Mouse (Mus musculus) cerebellum, postnatal 10 days (tissue): ENCODE measurements around the gene Car14.
"Not testable (repeated sequence)": the region's sequence is repeated elsewhere in the genome, so short reads cannot be mapped to it uniquely, and the experiment has no call there.

Experiments
- DNase-seq, 2 experiments: peaks; one replicate each; pipeline ENCODE4 v3.0.0; 2021; ENCODE audit warnings: mixed read lengths in 2 of 2

The Car14 gene

DNA sequence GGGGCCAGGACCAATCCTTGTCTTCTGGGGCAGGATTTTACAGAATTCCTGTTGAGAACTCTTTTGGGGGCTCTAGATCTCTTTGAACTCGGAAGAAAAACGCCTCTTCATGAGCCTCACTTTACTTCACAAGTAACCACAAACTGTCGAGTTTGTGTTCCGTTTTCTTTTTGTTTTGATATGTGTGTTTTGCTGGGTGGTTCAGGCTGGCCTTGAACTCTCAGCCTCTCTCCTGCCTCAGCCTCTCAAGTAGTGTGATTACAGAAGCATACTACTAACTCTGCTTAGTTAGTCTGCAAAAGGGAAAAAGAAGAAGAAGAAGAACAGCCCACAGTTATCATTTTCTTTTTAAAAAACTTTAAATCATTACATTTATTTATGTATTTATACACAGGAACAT, 19.7 kb upstream of the Car14 start:
- DNase-seq: no peak

- not testable (repeated sequence) for DNase-seq
Observed at GRCm38 (mm10) chr3:95923429-95923828, 18.9 kb upstream of the Car14 start.

- DNase-seq: not testable (repeated sequence)
Observed at GRCm38 (mm10) chr3:95920532-95920931, 16.0 kb upstream of the Car14 start.

- DNase-seq: no peak
Observed at GRCm38 (mm10) chr3:95916760-95917159, 12.3 kb upstream of the Car14 start.

- no peak for DNase-seq
Observed at GRCm38 (mm10) chr3:95914706-95915105, 10.2 kb upstream of the Car14 start.

DNA sequence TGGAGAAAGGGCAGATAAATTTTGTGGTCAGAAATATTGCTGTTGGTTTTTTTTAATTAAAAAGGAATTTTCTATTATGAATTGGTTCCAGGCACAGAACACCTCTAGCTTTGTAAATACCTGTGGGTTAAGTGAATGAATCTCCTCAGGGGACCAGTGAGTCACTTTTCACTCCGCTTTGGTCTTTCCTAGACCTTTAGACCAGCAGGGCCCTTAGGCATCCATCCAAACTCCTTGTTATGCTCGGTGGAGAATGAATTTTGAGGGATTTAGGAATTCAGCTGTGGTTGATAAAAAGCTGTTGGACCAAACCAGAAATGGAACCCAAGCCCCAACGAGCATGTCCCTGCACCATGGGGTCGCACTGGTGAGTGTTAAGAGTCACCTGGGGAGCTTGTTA, 3.1 kb upstream of the Car14 start:
- no peak for DNase-seq

GRCm38 (mm10) chr3:95906860-95907259, 2.4 kb upstream of the Car14 start:
- peak; percentile 76 to 80 for DNase-seq

DNA sequence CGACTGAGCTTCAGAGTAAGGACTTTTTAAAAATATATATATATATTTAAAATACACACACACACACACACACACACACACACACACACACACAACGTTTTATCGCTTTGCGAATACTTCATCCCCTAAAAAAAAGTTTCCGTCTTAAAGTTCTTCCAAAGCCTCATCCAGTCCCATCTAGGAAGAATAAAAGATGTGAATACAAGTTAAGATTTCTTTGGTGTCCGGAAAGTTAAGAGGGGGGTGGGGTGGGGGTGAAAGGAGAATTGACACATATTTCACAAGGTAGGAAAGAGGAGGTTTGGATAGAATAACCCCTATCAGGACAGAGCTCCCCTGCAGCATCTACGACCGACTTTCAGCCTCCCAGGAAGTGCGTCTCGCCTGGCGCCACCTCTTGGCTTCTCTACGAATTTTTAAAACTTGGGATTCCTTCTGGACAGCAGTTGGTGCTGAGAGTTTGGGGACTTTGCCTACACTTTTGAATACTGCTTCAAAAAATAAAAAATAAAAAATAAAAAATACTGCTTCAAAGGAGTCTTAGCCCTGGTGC, 1.5 kb upstream of the Car14 start:
- peak; percentile 62 to 64 for DNase-seq

- peak; percentile 43 to 60 for DNase-seq
Observed at GRCm38 (mm10) chr3:95905146-95905939, 852 bp upstream of the Car14 start.

DNA sequence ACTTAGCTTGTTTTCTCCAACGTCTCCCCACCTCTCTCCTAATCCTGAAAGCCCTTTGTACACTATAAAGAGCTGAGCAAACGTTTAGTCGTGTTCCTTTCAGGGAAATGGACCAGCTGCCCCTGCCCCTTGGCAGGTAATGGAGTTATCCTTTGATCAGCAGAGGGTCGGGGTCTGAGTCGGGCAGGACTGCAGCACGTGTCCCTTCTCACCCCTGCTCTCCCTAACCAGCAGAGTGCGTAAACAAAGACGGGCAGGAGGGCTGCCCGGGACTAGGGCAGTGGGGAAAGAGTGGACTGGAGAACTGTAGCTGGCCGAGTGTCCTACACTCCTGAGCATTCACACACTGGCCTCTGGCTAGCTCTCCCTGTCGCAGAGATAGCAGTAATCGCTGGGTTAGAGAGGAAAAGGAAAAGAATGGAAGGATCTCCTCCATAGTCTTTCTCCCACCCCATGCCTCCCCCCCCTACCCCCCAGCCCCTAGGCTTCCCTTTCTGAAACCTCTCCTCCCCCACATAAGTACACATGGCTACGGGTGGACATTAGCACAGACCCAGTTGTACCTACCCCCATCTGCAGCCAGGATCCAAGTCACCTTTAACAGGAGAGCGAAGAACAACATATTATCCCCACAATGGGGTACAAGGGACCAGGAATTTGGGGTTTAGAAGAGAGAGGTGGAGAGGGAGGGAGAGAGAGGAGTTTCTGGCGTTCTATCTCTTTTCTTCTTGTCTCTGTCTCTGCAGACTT, 563 bp downstream of the Car14 start:
- no peak for DNase-seq

- peak in 1 of 2 experiments; percentile 33 for DNase-seq
Observed at GRCm38 (mm10) chr3:95902643-95903042, 1.8 kb downstream of the Car14 start.

DNA sequence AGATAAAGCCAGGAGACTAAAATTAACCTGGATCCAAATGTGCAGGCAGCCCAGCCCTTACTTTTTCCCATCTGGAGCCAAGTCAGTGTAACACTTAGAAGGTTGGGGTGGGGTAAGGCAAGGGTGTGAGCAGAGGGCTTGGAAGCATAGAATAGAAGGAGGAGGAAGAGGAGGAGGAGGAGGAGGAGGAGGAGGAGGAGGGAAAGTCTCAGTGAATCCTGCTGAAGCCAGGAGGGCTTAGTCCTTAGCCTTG, 2.2 kb downstream of the Car14 start:
- no peak for DNase-seq

- no peak for DNase-seq
Observed at GRCm38 (mm10) chr3:95901616-95902372, 2.7 kb downstream of the Car14 start.

DNA sequence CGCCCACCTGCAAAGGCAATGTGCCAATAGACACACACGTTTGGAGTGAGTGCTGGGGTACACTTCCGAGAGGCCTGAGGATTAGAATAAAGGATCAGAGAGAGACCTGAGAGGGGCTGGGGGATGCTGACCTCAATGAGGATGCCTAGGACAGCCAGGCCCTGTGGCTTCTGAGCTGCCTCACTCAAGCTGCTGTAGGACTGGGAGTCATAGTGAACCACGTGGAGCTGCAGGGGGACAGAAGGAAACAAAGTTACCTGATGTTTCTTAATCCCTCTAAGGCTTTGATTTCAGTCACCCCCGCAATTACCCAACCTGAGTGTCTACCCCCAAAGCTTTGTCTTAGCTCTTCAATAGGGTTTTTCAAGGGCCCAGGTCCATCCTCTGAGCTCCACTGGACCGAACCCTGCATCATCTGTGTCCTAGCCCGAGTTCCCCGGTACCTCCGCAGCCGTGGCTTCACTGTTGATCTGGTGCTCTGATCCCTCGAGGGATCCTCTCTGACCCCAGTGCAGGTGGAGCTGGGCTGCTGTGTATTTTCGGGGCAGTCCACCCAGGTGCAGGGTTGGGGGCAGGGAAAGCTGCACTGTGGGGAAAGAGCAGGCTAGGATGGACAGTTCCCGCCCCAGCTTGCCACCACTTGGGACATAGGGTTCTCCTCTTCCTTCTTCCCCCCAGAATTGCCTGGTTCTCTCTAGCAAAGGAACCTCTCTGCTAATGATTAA, 4.5 kb downstream of the Car14 start:
- DNase-seq: no peak

DNA sequence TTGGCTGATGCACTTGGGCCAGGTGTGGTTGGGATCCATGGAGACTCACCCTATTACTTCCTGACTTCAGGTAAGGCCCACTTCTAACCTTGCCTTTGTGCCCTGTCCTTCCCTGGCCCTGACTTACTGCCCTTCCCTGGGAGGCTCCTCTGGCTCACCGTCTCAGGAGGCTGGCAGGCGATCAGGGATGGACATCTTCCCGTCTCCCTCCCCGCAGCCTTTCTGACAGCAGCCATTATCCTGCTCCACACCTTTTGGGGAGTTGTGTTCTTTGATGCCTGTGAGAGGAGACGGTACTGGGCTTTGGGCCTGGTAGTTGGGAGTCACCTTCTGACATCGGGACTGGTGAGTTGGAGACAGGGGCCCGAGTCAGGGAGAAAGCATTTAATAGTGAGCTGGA, 9.0 kb downstream of the Car14 start:
- peak in 1 of 2 experiments; percentile 27 for DNase-seq

DNA sequence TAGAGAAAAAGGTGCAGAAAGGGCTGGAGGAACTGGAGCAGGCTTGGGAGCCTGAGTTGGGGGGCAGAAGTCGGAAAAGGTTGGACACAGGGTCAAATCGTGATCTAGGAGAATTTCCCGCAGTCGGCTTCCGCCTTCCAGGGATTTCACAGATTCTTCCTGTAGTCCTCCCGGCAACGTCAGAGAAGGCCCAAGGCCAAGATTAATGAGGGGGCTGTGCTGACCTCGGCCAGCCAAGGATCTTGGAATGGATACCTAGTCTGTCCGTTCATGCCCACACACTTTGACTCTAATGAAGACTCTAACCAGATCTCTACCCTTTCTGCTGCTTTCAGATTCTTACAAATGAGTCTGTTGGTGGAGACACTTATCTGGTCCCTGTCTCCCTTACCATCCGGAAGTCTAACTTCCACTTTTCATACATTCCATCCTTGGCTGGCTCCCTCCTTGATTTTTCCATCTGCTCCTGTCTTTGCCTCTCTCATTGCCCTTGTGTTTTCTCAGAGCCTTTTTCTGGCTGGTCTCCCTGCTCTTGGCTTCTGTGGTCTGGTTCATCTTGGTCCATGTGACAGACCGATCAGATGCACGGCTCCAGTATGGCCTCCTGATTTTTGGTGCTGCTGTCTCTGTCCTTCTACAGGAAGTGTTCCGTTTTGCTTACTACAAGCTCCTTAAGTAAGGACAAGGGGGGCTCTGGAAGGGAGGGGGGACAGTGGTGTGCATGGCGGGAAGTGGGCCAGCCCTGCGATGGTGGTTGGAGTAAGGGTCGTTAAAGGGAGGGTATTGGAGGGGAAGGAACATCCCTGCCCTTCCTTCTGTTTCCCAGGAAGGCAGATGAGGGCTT, 10.0 kb downstream of the Car14 start:
- DNase-seq: peak; percentile 86 to 87

DNA sequence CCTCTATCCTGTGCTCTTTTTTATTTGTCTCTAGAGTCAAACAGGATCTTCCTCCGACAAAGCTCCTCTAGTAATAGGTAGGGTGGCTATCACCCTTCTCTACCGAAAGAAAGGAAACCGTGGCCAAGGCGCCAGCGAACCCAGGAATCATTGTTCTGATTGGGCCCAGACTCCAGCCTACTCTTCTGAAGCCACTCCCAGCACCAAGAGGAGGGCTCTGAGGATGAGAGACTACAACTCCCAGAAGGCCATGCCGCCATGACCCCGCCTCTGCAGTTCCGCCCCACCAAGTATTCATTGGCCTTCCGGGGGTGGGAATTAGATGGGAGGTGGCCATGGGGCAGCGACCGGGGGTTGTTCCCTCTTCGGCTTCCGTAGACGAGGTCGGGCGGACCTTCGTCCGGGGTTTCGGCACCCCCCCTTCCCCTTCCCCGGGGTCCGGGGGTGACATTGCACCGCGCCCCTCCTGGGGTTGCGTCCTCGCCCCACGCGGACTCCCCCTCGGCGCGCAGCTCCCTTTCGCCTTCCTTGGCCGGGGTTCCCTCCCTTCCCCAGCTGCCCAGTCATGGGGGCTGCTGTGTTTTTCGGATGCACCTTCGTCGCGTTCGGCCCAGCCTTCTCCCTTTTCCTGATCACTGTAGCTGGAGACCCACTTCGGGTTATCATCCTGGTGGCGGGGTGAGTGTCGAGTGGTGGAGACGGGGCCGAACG, 10.7 kb downstream of the Car14 start, which contains the start of gene Aph1a:
TSS of gene Aph1a (plus strand) at position 364 of the 711 bp plus-strand sequence.
- DNase-seq: peak; percentile 96 to 98

DNA sequence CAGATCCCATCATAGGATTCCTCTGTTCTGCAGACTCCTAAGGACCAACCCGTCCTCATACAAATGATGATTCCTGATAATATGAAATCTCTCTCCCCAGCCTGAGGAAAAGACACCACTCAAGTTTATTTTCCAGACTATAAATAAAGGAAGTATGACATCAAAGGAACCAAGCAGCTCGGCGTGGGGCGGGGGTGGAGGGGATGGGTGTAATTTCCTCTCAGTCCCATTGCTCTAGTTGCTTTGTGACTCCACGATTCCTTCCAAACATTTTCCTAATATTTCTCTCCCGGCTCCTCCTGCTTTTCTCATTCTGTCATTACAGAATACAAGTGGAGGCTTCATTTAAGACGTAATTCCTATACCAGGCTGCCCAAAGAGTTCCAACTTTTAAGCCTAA, 11.4 kb downstream of the Car14 start:
- DNase-seq: peak in 1 of 2 experiments; percentile 24

DNA sequence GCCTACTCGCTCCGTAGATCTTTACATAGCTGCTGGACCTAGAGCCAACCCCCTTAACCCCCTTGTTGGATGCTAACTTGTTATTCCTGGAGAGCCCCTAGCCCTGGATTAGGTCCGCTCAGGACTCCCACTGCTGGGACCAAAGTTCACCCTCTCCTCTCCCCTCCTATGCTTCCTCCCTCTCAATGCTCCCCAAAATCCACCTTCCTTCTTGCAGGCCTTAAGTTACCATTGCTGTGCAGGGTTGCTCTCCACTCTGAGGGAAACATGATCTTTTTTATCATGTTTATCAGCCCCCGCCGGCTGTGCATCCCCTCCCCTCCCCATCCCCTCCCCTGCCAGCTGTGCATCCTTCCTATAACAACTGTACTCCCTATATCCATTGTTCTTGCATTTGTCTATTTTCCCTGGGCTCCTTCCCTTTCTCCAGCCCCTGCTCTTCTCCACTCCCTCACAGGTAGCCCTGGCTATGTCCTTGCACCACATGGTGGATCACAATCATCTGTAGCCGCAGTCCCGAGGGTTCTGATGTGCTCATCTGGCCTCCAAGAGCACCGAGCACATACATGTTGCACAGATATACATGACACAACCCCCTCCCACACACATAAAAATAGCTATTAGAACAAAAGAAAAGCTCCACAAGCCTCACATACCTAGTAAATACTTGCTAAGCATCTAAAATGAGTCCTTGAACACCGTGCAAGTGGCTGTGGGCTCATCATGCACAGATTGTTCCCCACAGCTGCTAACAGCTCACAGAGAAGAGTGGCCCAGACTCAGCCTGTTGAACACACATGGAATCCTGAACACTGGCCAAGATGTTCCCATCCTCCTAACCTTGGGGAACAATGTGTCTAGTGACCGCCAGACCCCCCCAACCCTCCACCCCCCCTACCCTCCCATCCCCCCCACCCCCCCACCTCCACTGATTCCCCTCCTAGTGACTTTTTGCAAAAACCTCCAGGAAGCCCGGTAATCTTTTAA, 12.1 kb downstream of the Car14 start:
- peak; percentile 22 to 38 for DNase-seq
